Mouse (Mus musculus): Measurements from ENCODE around the gene Fhl2. TPM values are rescaled to one million over a fixed set of nuclear protein-coding genes. Genes with fewer than 3 reads are reported as not detected.
A peak's percentile ranks its signal among the peaks of the same experiment; 100 is the strongest.

Gene Fhl2
- polyA plus RNA-seq, 1 experiment from 2014 or later, result 145 TPM

DNA sequence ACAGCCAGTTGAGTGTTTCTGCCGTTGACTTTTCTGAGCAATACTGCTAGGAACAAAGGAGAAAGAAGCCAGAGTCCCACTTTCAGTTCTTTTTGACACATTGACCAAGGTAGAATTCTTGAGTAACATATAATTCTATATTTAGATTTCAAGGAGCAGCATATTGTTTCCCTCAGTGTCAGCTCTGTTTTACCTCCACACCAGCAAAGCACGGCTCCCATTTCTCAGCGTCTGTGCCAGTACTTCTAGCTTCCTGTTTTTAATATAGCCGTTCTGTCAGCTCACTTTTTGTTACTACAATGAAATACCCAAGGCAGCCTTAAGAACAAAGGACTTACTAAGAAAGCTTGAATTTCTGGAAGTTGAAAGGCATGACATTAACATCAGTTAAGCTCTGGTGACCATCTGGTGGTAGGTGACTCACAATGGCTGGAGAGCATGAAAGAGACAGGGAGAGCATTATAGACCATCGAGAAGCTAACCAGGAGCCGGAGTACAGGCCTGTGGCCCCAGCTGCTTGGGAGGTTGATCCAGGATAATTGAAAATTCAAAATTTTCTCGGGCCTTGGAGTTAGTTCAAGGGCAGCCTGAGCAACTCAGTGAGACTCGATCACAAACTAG, 28.9 kb upstream of the Fhl2 start:
- no peak for TF ChIP-seq CTCF (IDR thresholded peaks at IDR 0.05; ENCODE audit: low read depth)
- ATAC-seq (replicated peaks; ENCODE audit: low FRiP score, low read depth) (no peak), DNase-seq (ENCODE audit: low spot score) (peak; percentile 77)
- 48% methylated on average over 8 of the region's 8 CpGs for whole genome bisulfite sequencing
- Histone ChIP-seq H3K9ac (ENCODE audit: low read depth, low read length) (no peak overlapping the region), H3K27ac (peak overlapping the region; percentile 89), H3K4me2 (ENCODE audit: low read length) (no peak overlapping the region), H3K27me3 (ENCODE audit: insufficient read depth, low read length) (no peaks in the 10 kb centered on the region), H3K36me3 (ENCODE audit: insufficient read depth, low read length) (no peaks in the 10 kb centered on the region), H3K4me1 (replicated peaks; ENCODE audit: insufficient read depth, low read length) (peaks cover 3% of the 10 kb centered on the region; the same call in 1 of the 2 replicates), H3K9me3 (replicated peaks; ENCODE audit: low read length) (no peaks in the 10 kb centered on the region), H3K4me3 (replicated peaks; ENCODE audit: low read depth, low read length) (no peak overlapping the region)

DNA sequence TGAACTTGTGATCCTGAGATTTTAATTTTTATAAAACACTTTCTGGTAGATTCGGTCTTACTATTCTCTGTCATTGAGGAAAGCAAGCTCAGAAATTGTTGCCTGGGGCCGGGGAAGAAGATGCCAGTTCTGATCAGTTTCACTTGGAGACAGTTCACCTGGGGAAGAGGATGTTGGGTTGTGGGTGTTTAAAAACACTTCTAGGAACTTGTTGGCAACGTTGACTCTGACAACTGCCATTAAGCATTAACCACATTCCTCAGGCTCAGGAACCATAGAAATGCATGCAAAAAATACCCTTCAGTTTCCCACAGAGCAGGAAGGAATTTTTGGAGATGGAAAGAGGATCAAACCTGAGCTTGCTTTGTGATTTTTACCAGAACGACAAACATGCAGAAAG, 28.2 kb upstream of the Fhl2 start:
- Histone ChIP-seq H3K27me3 (ENCODE audit: insufficient read depth, low read length) (no peaks in the 10 kb centered on the region), H3K4me1 (replicated peaks; ENCODE audit: insufficient read depth, low read length) (peaks cover 3% of the 10 kb centered on the region; the same call in 1 of the 2 replicates), H3K9me3 (replicated peaks; ENCODE audit: low read length) (no peaks in the 10 kb centered on the region), H3K36me3 (ENCODE audit: insufficient read depth, low read length) (no peaks in the 10 kb centered on the region), H3K4me2 (ENCODE audit: low read length) (no peak overlapping the region), H3K4me3 (replicated peaks; ENCODE audit: low read depth, low read length) (no peak overlapping the region), H3K9ac (ENCODE audit: low read depth, low read length) (no peak overlapping the region), H3K27ac (peak overlapping the region; percentile 89)
- DNase-seq (ENCODE audit: low spot score) (peak; percentile 53), ATAC-seq (replicated peaks; ENCODE audit: low FRiP score, low read depth) (no peak)
- WGBS, result 51% methylated on average over 4 of the region's 4 CpGs
- TF ChIP-seq CTCF (IDR thresholded peaks at IDR 0.05; ENCODE audit: low read depth), result no peak

DNA sequence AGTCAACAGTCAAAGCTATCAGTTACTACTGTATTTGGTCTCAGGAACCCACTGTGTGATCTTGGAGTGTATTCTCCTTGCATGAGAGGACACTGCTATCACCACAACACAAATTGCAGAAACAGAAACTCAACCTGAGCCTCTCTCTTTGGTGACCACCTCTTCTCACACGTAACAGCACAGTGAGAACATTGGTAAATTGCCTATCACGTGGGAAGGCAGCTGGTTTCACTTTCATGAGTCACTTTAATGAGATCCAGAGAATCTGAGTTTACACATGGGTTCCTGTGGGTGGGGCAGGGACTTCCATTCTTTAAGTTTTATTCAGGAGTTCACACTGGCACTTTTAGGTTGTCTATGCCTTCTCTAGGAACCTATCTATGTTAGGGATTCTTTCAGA, 27.4 kb upstream of the Fhl2 start:
- H3K27me3 ChIP-seq (ENCODE audit: insufficient read depth, low read length), result no peaks in the 10 kb centered on the region
- no peak overlapping the region for H3K4me2 ChIP-seq (ENCODE audit: low read length)
- no peak for TF ChIP-seq CTCF (IDR thresholded peaks at IDR 0.05; ENCODE audit: low read depth)
- peaks cover 3% of the 10 kb centered on the region; the same call in 1 of the 2 replicates for H3K4me1 ChIP-seq (replicated peaks; ENCODE audit: insufficient read depth, low read length)
- no peak overlapping the region for H3K4me3 ChIP-seq (replicated peaks; ENCODE audit: low read depth, low read length)
- WGBS, result 15% methylated on average over 2 of the region's 2 CpGs
- peak; percentile 48 for DNase-seq (ENCODE audit: low spot score)
- ATAC-seq (replicated peaks; ENCODE audit: low FRiP score, low read depth), result peak; percentile 33; the same call in 1 of the 2 replicates
- H3K9me3 ChIP-seq (replicated peaks; ENCODE audit: low read length), result no peaks in the 10 kb centered on the region
- no peak overlapping the region for H3K9ac ChIP-seq (ENCODE audit: low read depth, low read length)
- peak overlapping the region; percentile 89 for H3K27ac ChIP-seq
- H3K36me3 ChIP-seq (ENCODE audit: insufficient read depth, low read length), result no peaks in the 10 kb centered on the region

DNA sequence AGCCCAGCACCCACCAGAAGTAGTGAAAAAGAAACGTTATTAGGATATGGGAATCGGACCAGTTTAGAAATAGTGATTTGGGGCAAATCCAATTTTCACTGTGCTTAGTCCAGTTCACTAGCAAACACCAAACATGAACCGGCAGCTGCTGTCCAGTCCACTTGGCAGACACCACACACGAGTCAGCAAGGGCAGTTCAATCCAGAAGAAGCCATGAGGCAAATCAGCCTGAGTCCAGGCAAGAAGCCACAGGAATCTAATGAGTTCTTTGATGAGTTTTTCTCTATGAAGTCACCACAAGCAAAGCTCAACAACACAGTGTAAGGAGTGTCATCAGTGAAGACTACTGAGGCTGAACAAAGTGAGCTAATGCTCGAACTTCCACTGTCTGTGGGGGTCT, 26.3 kb upstream of the Fhl2 start:
- 89% methylated on average over 5 of the region's 5 CpGs for WGBS

DNA sequence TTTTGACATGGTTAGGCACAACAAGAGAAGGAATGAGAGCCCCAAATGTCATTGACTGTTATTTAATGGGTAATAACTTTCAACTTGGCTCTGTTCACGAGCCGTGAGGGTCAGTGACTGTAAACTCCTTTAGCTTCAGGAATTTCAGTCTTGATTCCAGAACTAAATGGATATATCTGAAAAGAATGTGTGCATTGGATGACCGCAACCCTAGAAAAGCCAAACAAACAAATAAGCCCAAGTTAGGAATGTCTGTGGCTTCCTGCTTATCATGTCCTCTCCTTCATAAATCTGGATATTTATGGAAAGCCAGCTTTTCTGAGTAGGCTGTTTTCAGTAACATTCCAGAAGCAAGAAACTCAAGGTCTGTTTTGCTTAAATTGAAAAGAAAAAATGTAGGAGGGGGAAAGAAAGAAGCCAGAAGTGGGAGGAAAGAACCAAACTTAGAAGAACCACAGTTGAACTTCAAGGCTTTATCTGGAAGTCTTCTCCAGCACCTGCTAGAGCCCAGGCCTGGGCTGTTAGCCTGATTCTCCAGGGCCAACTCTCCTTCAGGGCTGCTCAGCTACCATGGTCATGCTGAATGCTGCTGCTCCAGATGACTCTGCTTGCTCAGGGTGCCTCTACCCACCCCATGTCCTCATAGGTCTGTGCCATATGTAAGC, 21.4 kb upstream of the Fhl2 start:
- H3K27me3 ChIP-seq (ENCODE audit: insufficient read depth, low read length), result no peaks in the 10 kb centered on the region
- WGBS, result 34% methylated on average over 3 of the region's 3 CpGs
- ATAC-seq (replicated peaks; ENCODE audit: low FRiP score, low read depth), result no peak
- no peak overlapping the region for H3K4me3 ChIP-seq (replicated peaks; ENCODE audit: low read depth, low read length)
- H3K27ac ChIP-seq, result peak overlapping the region; percentile 69
- H3K36me3 ChIP-seq (ENCODE audit: insufficient read depth, low read length), result no peaks in the 10 kb centered on the region
- peak; percentile 93 for DNase-seq (ENCODE audit: low spot score)
- H3K9ac ChIP-seq (ENCODE audit: low read depth, low read length), result no peak overlapping the region
- no peak overlapping the region for H3K4me2 ChIP-seq (ENCODE audit: low read length)
- H3K4me1 ChIP-seq (replicated peaks; ENCODE audit: insufficient read depth, low read length), result no peaks in the 10 kb centered on the region
- no peaks in the 10 kb centered on the region for H3K9me3 ChIP-seq (replicated peaks; ENCODE audit: low read length)
- no peak for TF ChIP-seq CTCF (IDR thresholded peaks at IDR 0.05; ENCODE audit: low read depth)

More for the DNA sequence above, 26.3 kb upstream of the Fhl2 start:
- Histone ChIP-seq H3K27ac (no peak overlapping the region), H3K27me3 (ENCODE audit: insufficient read depth, low read length) (no peaks in the 10 kb centered on the region), H3K9me3 (replicated peaks; ENCODE audit: low read length) (no peaks in the 10 kb centered on the region), H3K4me1 (replicated peaks; ENCODE audit: insufficient read depth, low read length) (peaks cover 3% of the 10 kb centered on the region; the same call in 1 of the 2 replicates), H3K36me3 (ENCODE audit: insufficient read depth, low read length) (no peaks in the 10 kb centered on the region), H3K4me2 (ENCODE audit: low read length) (no peak overlapping the region), H3K9ac (ENCODE audit: low read depth, low read length) (no peak overlapping the region), H3K4me3 (replicated peaks; ENCODE audit: low read depth, low read length) (no peak overlapping the region)
- ATAC-seq (replicated peaks; ENCODE audit: low FRiP score, low read depth) (no peak), DNase-seq (ENCODE audit: low spot score) (no peak)
- no peak for TF ChIP-seq CTCF (IDR thresholded peaks at IDR 0.05; ENCODE audit: low read depth)

DNA sequence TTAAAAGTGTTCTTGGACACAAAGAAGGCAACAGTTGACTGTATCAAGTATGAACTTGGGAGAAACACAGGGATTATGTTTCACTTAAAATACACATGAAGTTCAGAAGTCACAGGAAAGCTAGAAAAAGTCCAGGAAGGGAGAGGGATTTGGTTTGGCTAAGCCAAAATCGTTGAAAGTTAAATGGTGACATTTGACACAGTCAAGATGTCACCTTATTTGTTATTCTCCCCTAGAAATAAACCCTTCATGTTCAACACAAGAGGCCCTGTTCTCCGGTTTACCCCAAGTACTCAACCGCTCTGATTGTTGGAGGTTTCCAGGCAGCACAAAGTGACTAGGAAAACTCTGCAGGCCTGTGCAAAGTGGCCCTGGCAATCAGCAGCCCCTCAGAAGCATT, 18.8 kb upstream of the Fhl2 start:
- WGBS, result 24% methylated on average over 3 of the region's 3 CpGs
- Histone ChIP-seq H3K4me1 (replicated peaks; ENCODE audit: insufficient read depth, low read length) (no peaks in the 10 kb centered on the region), H3K4me3 (replicated peaks; ENCODE audit: low read depth, low read length) (no peak overlapping the region), H3K9ac (ENCODE audit: low read depth, low read length) (no peak overlapping the region), H3K4me2 (ENCODE audit: low read length) (no peak overlapping the region), H3K9me3 (replicated peaks; ENCODE audit: low read length) (no peaks in the 10 kb centered on the region), H3K36me3 (ENCODE audit: insufficient read depth, low read length) (no peaks in the 10 kb centered on the region), H3K27me3 (ENCODE audit: insufficient read depth, low read length) (no peaks in the 10 kb centered on the region), H3K27ac (peak overlapping the region; percentile 72)
- ATAC-seq (replicated peaks; ENCODE audit: low FRiP score, low read depth) (no peak), DNase-seq (ENCODE audit: low spot score) (peak; percentile 87)
- no peak for TF ChIP-seq CTCF (IDR thresholded peaks at IDR 0.05; ENCODE audit: low read depth)
